In genomic region chr1:74802795-74803656, GRCm38 (mm10) we compare ENCODE assay signal across 9 mouse cellular contexts. TPM values are rescaled to one million over a fixed set of nuclear protein-coding genes. Genes with fewer than 3 reads are reported as not detected.
DNase-seq lines count a peak whose midpoint lies in the region; ATAC-seq lines count a peak whose summit lies in the region.
"Had no signal": no experiment of that assay in that cellular context is flagged by ENCODE, and none has a peak within 500 bp of the region (broad histone marks: within the 10 kb centered on the region; RNA-seq: fewer than 3 reads in every experiment).

No protein-coding gene starts in this region.

- peak; percentile 78 for DNase-seq in T-cell, adult 2 months (ENCODE audit: low spot score)
- DNase-seq in cerebellum, adult 9-11 months: peak; percentile 70
- peak; percentile 77 to 78 for DNase-seq in frontal cortex, postnatal 36 days (ENCODE audit: low spot score in 2 of 2)
- peak; percentile 81 to 85 for DNase-seq in left cerebral cortex, postnatal 36 days (ENCODE audit: low spot score in 2 of 2)
- DNase-seq in midbrain, embryonic 11.5 days (ENCODE audit: low spot score, missing footprints): peak; percentile 96
- peak; percentile 57 to 60 for DNase-seq in right cerebral cortex, postnatal 36 days (ENCODE audit: low spot score in 2 of 2)
- DNase-seq in yolk sac, embryonic 10.5 days (ENCODE audit: low spot score): peak; percentile 72

- peaks cover 70% of the 10 kb centered on the region for H3K27me3 ChIP-seq in hindbrain, embryonic 15.5 days
- peaks cover 95% of the 10 kb centered on the region for H3K27me3 ChIP-seq in midbrain, embryonic 11.5 days (ENCODE audit: control insufficient read depth, insufficient read depth, low read length)

- no peaks in the 10 kb centered on the region for H3K9me3 ChIP-seq in hindbrain, embryonic 15.5 days
- no peaks in the 10 kb centered on the region for H3K9me3 ChIP-seq in midbrain, embryonic 11.5 days (ENCODE audit: control insufficient read depth, low read length)

- WGBS in hindbrain, embryonic 15.5 days: under 1% methylated on average over 55 of the region's 57 CpGs
- under 1% methylated on average over 56 of the region's 57 CpGs for WGBS in midbrain, embryonic 11.5 days

- peaks cover 49% of the 10 kb centered on the region for H3K4me1 ChIP-seq in hindbrain, embryonic 15.5 days (replicated peaks)
- H3K4me1 ChIP-seq in midbrain, embryonic 11.5 days (ENCODE audit: control insufficient read depth, insufficient read depth, low read length): peaks cover 33% of the 10 kb centered on the region

- peak overlapping the region; percentile 70 for H3K4me2 ChIP-seq in hindbrain, embryonic 15.5 days
- H3K4me2 ChIP-seq in midbrain, embryonic 11.5 days: peak overlapping the region; percentile 70

- intact Hi-C loops in left cerebral cortex, postnatal 36 days (cut with DNase I): no loop called here

- no peaks in the 10 kb centered on the region for H3K36me3 ChIP-seq in hindbrain, embryonic 15.5 days
- H3K36me3 ChIP-seq in midbrain, embryonic 11.5 days (ENCODE audit: control insufficient read depth, insufficient read depth, low read length): no peaks in the 10 kb centered on the region

- H3K27ac ChIP-seq in hindbrain, embryonic 15.5 days (replicated peaks): peak overlapping the region; percentile 65
- H3K27ac ChIP-seq in midbrain, embryonic 11.5 days (ENCODE audit: low read depth, low read length): no peak overlapping the region

- H3K9ac ChIP-seq in hindbrain, embryonic 15.5 days: peak overlapping the region; percentile 35
- H3K9ac ChIP-seq in midbrain, embryonic 11.5 days (ENCODE audit: low read length): peak overlapping the region; percentile 48

- peak; percentile 68 for ATAC-seq in hindbrain, embryonic 15.5 days (ENCODE audit: low FRiP score, low read depth)
- ATAC-seq in midbrain, embryonic 11.5 days (ENCODE audit: low FRiP score): peak; percentile 43

- H3K4me3 ChIP-seq in hindbrain, embryonic 15.5 days: peak overlapping the region; percentile 43
- peak overlapping the region; percentile 34 for H3K4me3 ChIP-seq in midbrain, embryonic 11.5 days (ENCODE audit: low read depth, low read length)

RNA-seq across cellular contexts. Expression of gene Wnt10a, which starts 11.7 kb away (rescaled TPM):
- polyA plus RNA-seq in hindbrain, embryonic 15.5 days (2015; fragmentation: Nextera tagmentation; extraction: Ambion mirVana): 0.57 and 0.69 TPM in 2 replicates
- total RNA-seq in left cerebral cortex, postnatal 36 days (2021): 10 to 100 TPM in 1 of 2 experiments, 1 to 10 TPM in 1; 8.5 to 12.7 TPM
- 1.4 and 2.3 TPM in 2 replicates for polyA plus RNA-seq in midbrain, embryonic 11.5 days (2014; fragmentation: Nextera tagmentation; extraction: Ambion mirVana)

RNA-seq across cellular contexts. Expression of gene Wnt6, which starts 31.3 kb away (rescaled TPM):
- 4.7 and 7.0 TPM in 2 replicates for polyA plus RNA-seq in hindbrain, embryonic 15.5 days (2015; fragmentation: Nextera tagmentation; extraction: Ambion mirVana)
- 1 to 10 TPM; 1.4 to 4.0 TPM for total RNA-seq in left cerebral cortex, postnatal 36 days (2021)
- polyA plus RNA-seq in midbrain, embryonic 11.5 days (2014; fragmentation: Nextera tagmentation; extraction: Ambion mirVana): 3.3 and 3.4 TPM in 2 replicates

RNA-seq across cellular contexts. Expression of gene Cdk5r2, which starts 51.7 kb away (rescaled TPM):
- polyA plus RNA-seq in hindbrain, embryonic 15.5 days (2015; fragmentation: Nextera tagmentation; extraction: Ambion mirVana): 11.1 and 12.4 TPM in 2 replicates
- 100 to 1,000 TPM; 384 to 481 TPM for total RNA-seq in left cerebral cortex, postnatal 36 days (2021)
- polyA plus RNA-seq in midbrain, embryonic 11.5 days (2014; fragmentation: Nextera tagmentation; extraction: Ambion mirVana): 5.7 and 5.8 TPM in 2 replicates

RNA-seq across cellular contexts. Expression of gene Prkag3, which starts 54.0 kb away (rescaled TPM):
- polyA plus RNA-seq in hindbrain, embryonic 15.5 days (2015; fragmentation: Nextera tagmentation; extraction: Ambion mirVana): not detected in 2 replicates
- total RNA-seq in left cerebral cortex, postnatal 36 days (2021): under 1 TPM in 1 of 2 experiments, not detected in 1; 0.14 TPM
- not detected in 2 replicates for polyA plus RNA-seq in midbrain, embryonic 11.5 days (2014; fragmentation: Nextera tagmentation; extraction: Ambion mirVana)
- total RNA-seq: left cerebral cortex, postnatal 10 days had no signal
